Mouse (Mus musculus): ENCODE results near the gene Gm20388. TPM values are rescaled to one million over a fixed set of nuclear protein-coding genes. Genes with fewer than 3 reads are reported as not detected.

Gene Gm20388
- polyA plus RNA-seq, 1 experiment from 2014 or later, result not detected

DNA sequence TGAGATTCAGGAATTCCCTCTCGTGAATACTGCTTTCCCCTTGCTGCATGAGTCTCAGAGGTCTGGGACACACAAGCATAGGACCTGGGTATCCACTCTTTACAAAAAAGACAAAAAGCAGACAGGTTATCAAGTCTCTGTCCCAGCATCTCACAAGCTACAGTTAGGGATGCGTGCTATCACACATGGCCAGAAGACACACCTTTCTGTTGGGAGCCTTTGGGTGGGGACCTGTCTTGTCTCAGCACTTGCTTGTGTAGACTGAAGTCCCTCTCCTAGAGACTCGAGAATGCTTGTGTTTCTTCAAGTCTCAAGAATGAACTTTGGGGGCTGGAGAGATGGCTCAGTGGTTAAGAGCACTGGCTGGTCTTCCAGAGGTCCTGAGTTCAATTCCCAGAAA, 2002.2 kb downstream of the Gm20388 start:
- WGBS (ENCODE audit: insufficient replicate concordance), result 48% methylated on average over 3 of the region's 3 CpGs
- DNase-seq (no peak), ATAC-seq (ENCODE audit: low read depth) (peak; percentile 63)
- Histone ChIP-seq H3K9me3 (replicated peaks) (no peaks in the 10 kb centered on the region), H3K4me2 (no peak overlapping the region), H3K9ac (peak overlapping the region; percentile 29; the same call in 1 of the 2 replicates), H3K27me3 (no peaks in the 10 kb centered on the region), H3K36me3 (no peaks in the 10 kb centered on the region), H3K4me3 (replicated peaks) (no peak overlapping the region), H3K27ac (no peak overlapping the region), H3K4me1 (replicated peaks) (peaks cover 59% of the 10 kb centered on the region)

DNA sequence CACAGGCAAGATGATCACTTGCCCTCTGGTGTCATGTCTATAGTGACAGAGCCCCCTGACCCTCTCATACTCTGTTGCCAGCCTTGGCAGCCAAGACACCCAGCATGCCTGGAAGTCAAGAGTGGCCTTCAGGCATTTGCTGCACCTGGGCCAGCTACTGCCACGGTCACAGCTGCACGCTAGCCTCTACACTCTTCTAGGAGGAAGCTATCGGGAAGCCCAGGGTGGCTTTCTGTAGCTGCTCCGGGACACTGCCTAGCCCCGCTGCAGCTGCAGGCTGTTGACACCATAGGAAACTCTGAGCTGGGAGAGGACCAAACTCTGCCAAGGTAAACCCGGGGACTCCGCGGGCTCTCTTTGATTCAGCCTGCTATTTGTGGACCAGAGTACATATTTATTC, 2002.7 kb downstream of the Gm20388 start:
- Histone ChIP-seq H3K4me1 (replicated peaks) (peaks cover 53% of the 10 kb centered on the region), H3K36me3 (no peaks in the 10 kb centered on the region), H3K9me3 (replicated peaks) (no peaks in the 10 kb centered on the region), H3K27ac (no peak overlapping the region), H3K4me2 (no peak overlapping the region), H3K27me3 (no peaks in the 10 kb centered on the region), H3K9ac (no peak overlapping the region), H3K4me3 (replicated peaks) (no peak overlapping the region)
- ATAC-seq (ENCODE audit: low read depth), result no peak
- no peak for DNase-seq
- 75% methylated on average over 8 of the region's 8 CpGs for WGBS (ENCODE audit: insufficient replicate concordance)

DNA sequence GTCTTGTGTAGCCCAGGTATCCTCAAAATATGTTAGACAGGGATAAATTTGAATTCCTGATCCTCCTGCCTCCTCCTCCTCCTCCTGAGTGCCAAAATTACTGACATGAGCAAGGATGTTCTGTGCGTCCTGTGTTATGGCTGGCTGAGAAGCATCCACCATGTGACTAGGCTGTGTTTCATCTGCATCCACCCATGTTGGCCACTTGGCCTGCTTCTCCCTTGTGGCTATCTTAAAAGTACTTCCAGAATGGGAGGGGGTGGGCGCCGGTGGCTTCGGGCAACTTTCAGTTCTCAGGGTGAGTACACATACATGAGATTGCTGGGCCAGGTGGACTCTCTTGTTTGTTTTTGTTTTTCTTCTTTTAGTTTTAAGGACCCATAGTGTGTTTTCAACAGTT, 2008.5 kb downstream of the Gm20388 start:
- Histone ChIP-seq H3K27me3 (no peaks in the 10 kb centered on the region), H3K4me3 (replicated peaks) (no peak overlapping the region), H3K9ac (no peak overlapping the region), H3K4me1 (replicated peaks) (no peaks in the 10 kb centered on the region), H3K9me3 (replicated peaks) (no peaks in the 10 kb centered on the region), H3K27ac (no peak overlapping the region), H3K36me3 (no peaks in the 10 kb centered on the region), H3K4me2 (no peak overlapping the region)
- ATAC-seq (ENCODE audit: low read depth), result no peak
- no peak for DNase-seq
- WGBS (ENCODE audit: insufficient replicate concordance), result 57% methylated on average over 4 of the region's 4 CpGs

DNA sequence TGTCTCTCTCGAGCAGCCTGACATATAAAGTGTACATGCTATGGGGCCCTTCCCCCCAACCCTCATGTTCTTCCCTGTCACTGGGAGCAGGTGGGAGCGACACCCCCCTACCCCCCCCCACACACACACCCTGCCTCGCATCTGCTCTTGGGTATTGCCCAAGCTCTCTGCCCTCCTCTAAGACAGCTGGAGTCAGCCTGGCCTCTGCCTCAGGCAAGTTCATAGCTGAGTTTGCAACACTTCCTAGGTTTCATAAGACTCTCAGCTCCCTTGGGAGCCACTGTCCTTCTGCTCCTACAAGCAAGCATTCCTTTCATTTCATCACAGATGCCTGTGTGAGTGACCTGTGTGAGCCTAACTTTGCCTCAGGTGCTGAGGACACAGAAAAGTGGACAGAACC, 2009.1 kb downstream of the Gm20388 start:
- H3K36me3 ChIP-seq, result no peaks in the 10 kb centered on the region
- H3K27me3 ChIP-seq, result no peaks in the 10 kb centered on the region
- H3K4me1 ChIP-seq (replicated peaks), result no peaks in the 10 kb centered on the region
- no peak overlapping the region for H3K4me3 ChIP-seq (replicated peaks)
- no peak overlapping the region for H3K27ac ChIP-seq
- no peaks in the 10 kb centered on the region for H3K9me3 ChIP-seq (replicated peaks)
- H3K9ac ChIP-seq, result no peak overlapping the region
- DNase-seq (no peak), ATAC-seq (ENCODE audit: low read depth) (no peak)
- H3K4me2 ChIP-seq, result no peak overlapping the region
- WGBS (ENCODE audit: insufficient replicate concordance), result 55% methylated on average over 3 of the region's 3 CpGs

DNA sequence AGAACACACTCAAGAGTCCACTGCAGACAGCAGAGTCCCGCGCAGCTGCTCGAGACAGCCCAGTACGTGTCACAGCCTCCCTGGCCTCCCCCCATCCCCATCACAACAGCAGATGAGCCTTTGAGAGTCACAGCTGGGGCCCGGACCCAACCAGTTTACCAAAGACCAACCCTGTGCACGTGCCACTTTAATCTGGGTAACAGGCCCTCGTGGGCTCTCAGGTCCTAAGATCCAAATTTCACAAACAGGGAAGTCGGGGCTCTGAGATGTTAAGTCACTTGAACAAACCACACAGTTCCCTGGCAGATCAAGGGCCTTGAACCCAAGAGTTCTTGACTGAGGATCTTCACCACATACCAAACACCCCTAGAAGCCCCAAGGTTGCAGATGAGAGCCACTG, 2010.9 kb downstream of the Gm20388 start:
- Histone ChIP-seq H3K36me3 (no peaks in the 10 kb centered on the region), H3K4me1 (replicated peaks) (no peaks in the 10 kb centered on the region), H3K27me3 (no peaks in the 10 kb centered on the region), H3K4me2 (no peak overlapping the region), H3K9ac (no peak overlapping the region), H3K27ac (no peak overlapping the region), H3K4me3 (replicated peaks) (no peak overlapping the region), H3K9me3 (replicated peaks) (no peaks in the 10 kb centered on the region)
- ATAC-seq (ENCODE audit: low read depth) (no peak), DNase-seq (no peak)
- WGBS (ENCODE audit: insufficient replicate concordance), result 63% methylated on average over 8 of the region's 8 CpGs

DNA sequence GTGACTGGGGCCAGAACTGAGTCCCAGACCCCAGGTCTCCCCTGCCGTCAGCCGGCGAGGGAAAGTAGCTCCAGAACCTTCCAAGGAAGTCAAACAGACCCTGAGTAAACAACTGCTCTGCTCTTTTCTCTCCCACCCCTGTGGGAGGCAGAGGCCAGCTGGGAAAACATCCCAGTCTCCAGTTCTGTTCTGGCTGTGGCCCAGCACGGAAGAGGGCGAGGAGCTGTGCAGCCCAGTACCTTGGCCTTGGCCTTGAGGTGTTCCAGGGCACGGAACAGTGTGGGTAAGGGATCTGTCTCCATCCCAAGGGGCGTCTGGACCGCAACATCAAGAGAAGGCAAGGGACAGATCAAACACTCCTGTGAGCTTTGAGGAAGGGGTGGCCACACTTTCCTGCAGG, 2011.5 kb downstream of the Gm20388 start:
- H3K9ac ChIP-seq, result no peak overlapping the region
- H3K4me1 ChIP-seq (replicated peaks), result no peaks in the 10 kb centered on the region
- ATAC-seq (ENCODE audit: low read depth) (no peak), DNase-seq (no peak)
- H3K36me3 ChIP-seq, result no peaks in the 10 kb centered on the region
- no peak overlapping the region for H3K4me2 ChIP-seq
- no peak overlapping the region for H3K4me3 ChIP-seq (replicated peaks)
- 56% methylated on average over 8 of the region's 8 CpGs for WGBS (ENCODE audit: insufficient replicate concordance)
- H3K27ac ChIP-seq, result no peak overlapping the region
- H3K27me3 ChIP-seq, result no peaks in the 10 kb centered on the region
- H3K9me3 ChIP-seq (replicated peaks), result no peaks in the 10 kb centered on the region

DNA sequence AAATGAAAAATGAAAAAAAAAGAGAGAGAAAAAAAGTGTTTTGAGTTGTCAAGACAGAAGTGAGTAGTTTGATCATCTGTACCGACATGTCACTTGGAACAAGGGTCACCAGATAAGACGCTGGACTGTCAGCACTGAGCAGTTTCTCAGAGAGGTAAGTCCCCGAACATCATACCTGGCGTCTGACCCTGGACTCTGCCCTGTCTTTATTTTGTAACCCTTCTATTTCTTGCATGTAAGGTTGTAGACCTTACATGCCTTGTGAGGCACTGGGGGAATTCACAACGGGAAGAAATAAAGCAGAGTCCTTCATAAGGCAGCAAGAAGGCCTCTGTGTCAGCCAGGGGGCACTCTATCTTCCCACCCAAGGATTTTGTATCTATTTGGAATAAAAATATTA, 2014.0 kb downstream of the Gm20388 start:
- no peak overlapping the region for H3K4me2 ChIP-seq
- DNase-seq, result no peak
- ATAC-seq (ENCODE audit: low read depth), result no peak
- no peaks in the 10 kb centered on the region for H3K36me3 ChIP-seq
- no peak overlapping the region for H3K27ac ChIP-seq
- H3K27me3 ChIP-seq, result 0 out of 2 replicates have a peak, but pooled peaks cover 4% of the 10 kb centered on the region
- 56% methylated on average over 5 of the region's 5 CpGs for WGBS (ENCODE audit: insufficient replicate concordance)
- no peak overlapping the region for H3K9ac ChIP-seq
- no peak overlapping the region for H3K4me3 ChIP-seq (replicated peaks)
- no peaks in the 10 kb centered on the region for H3K9me3 ChIP-seq (replicated peaks)
- no peaks in the 10 kb centered on the region for H3K4me1 ChIP-seq (replicated peaks)

DNA sequence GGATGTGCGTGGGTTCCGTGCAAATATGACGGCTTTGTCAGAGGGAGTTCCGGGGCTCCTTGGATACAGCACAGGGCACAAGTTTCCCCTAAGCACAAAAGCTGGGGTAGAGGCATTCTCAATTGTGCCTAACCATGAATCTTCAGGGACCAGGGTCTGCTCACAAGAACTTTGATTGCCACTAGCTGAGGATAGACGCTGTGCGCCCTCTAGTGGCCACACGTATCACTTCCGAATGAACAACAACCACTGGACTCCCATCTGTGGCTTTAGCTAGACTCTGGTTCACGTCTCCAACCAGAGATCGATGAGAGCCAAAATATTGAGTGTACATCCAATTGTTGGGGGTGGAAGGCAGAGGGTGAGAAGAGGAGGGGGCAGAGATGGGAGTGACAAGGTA, 2015.0 kb downstream of the Gm20388 start:
- Histone ChIP-seq H3K4me3 (replicated peaks) (no peak overlapping the region), H3K4me2 (no peak overlapping the region), H3K27me3 (0 out of 2 replicates have a peak, but pooled peaks cover 4% of the 10 kb centered on the region), H3K9ac (no peak overlapping the region), H3K27ac (no peak overlapping the region), H3K9me3 (replicated peaks) (no peaks in the 10 kb centered on the region), H3K36me3 (no peaks in the 10 kb centered on the region), H3K4me1 (replicated peaks) (no peaks in the 10 kb centered on the region)
- DNase-seq (peak; percentile 64), ATAC-seq (ENCODE audit: low read depth) (no peak)
- 28% methylated on average over 10 of the region's 10 CpGs for WGBS (ENCODE audit: insufficient replicate concordance)

DNA sequence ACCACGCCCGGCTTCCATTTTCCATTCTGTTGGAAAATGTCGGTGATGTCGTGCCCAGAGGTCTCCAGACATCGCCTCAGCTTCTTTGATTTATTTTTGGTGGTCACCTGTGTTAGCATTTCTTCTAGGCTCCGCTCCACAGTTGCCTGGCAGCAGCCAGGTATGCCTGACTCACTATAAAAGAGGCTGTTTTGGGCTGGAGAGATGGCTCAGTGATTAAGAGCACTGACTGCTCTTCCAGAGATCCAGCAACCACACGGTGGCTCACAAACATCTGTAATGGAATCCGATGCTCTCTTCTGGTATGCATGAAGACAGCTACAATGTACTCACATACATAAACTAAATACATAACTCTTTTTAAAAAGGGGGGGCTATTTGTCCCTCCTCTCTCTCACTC, 2015.6 kb downstream of the Gm20388 start:
- Histone ChIP-seq H3K4me2 (no peak overlapping the region), H3K27me3 (0 out of 2 replicates have a peak, but pooled peaks cover 4% of the 10 kb centered on the region), H3K36me3 (no peaks in the 10 kb centered on the region), H3K4me1 (replicated peaks) (no peaks in the 10 kb centered on the region), H3K27ac (no peak overlapping the region), H3K9me3 (replicated peaks) (no peaks in the 10 kb centered on the region), H3K9ac (no peak overlapping the region), H3K4me3 (replicated peaks) (no peak overlapping the region)
- ATAC-seq (ENCODE audit: low read depth) (no peak), DNase-seq (no peak)
- WGBS (ENCODE audit: insufficient replicate concordance), result 54% methylated on average over 8 of the region's 8 CpGs

DNA sequence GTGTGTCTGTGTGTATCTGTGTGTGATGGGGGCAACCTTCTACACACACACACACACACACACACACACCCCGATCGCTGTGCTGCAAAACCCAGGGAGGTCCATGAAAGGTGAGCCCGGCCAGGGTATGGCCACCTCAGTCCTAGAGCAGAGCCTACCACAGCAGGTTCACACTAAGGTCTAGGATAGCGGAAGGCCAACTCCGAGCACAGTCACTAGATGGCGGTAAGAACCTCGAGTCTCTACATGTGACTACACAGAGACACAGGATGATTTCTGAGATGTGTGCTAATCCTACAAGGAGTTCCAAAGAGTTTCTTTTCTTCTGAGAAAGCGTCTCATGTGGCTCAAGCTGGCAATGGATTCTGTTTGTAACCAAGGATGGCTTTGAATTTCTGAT, 2016.7 kb downstream of the Gm20388 start:
- Histone ChIP-seq H3K9me3 (replicated peaks) (no peaks in the 10 kb centered on the region), H3K4me1 (replicated peaks) (no peaks in the 10 kb centered on the region; the same call in 1 of the 2 replicates), H3K27me3 (0 out of 2 replicates have a peak, but pooled peaks cover 4% of the 10 kb centered on the region), H3K9ac (no peak overlapping the region), H3K4me3 (replicated peaks) (no peak overlapping the region), H3K27ac (no peak overlapping the region), H3K4me2 (no peak overlapping the region), H3K36me3 (no peaks in the 10 kb centered on the region)
- peak; percentile 59 for ATAC-seq (ENCODE audit: low read depth)
- peak; percentile 45 for DNase-seq
- WGBS (ENCODE audit: insufficient replicate concordance), result 26% methylated on average over 8 of the region's 8 CpGs

DNA sequence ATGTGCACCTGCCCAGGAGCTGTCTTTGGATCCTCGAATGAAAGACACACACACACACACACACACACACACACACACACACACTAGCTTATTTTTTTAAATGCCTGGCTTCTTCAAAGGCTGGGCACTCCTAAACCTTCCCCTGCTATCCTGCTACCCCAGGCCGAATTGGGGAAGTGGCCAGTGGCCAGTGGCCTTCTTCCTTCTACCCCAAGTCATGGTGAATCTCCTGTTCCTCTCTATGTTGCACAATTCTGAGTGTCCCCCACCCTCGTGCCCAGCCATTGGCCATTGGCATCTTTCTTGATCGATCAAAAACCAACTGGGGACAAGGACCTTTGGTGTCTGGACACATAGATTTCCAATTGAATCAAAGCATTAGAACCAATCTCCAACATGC, 2019.4 kb downstream of the Gm20388 start:
- ATAC-seq (ENCODE audit: low read depth) (no peak), DNase-seq (no peak)
- Histone ChIP-seq H3K36me3 (no peaks in the 10 kb centered on the region), H3K4me2 (no peak overlapping the region), H3K4me1 (replicated peaks) (no peaks in the 10 kb centered on the region; the same call in 1 of the 2 replicates), H3K4me3 (replicated peaks) (no peak overlapping the region), H3K9me3 (replicated peaks) (no peaks in the 10 kb centered on the region), H3K9ac (no peak overlapping the region), H3K27ac (no peak overlapping the region), H3K27me3 (0 out of 2 replicates have a peak, but pooled peaks cover 4% of the 10 kb centered on the region)
- 45% methylated on average over 4 of the region's 4 CpGs for WGBS (ENCODE audit: insufficient replicate concordance)

DNA sequence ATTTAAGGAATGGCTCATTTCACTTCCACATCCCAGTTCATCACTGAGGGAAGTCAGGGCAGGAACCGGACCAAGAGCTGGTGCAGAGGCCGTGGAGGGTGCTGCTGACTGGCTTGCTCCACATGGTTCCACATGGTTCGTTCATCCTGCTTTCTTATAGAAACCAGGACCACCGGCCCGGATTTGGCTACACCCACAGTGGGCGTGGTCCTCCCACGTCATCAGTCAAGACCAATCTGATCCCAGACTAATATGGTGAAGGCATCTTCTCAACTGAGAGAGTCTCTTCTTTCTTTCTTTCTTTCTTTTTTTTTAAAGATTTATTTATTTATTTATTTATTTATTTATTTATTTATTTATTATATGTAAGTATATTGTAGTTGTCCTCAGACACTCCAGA, 2020.9 kb downstream of the Gm20388 start:
- WGBS (ENCODE audit: insufficient replicate concordance), result 61% methylated on average over 7 of the region's 7 CpGs
- Histone ChIP-seq H3K9ac (no peak overlapping the region), H3K9me3 (replicated peaks) (no peaks in the 10 kb centered on the region), H3K4me2 (no peak overlapping the region), H3K4me3 (replicated peaks) (no peak overlapping the region), H3K27me3 (0 out of 2 replicates have a peak, but pooled peaks cover 4% of the 10 kb centered on the region), H3K36me3 (no peaks in the 10 kb centered on the region), H3K4me1 (replicated peaks) (no peaks in the 10 kb centered on the region; the same call in 1 of the 2 replicates), H3K27ac (no peak overlapping the region)
- DNase-seq (no peak), ATAC-seq (ENCODE audit: low read depth) (no peak)

Measured in liver, embryonic 13.5 days (tissue).